Mouse (Mus musculus) spleen, adult 2 months (tissue): Measurements from ENCODE around the gene Nup98. TPM values are rescaled to one million over a fixed set of nuclear protein-coding genes. Genes with fewer than 3 reads are reported as not detected.

Experiments used
- DNase-seq, 2 experiments: peaks; one replicate each; pipeline versions ENCODE4 v3.0.0 to v3.0.0-alpha.2; 2012 to 2021; ENCODE audit warnings: low spot score in 2 of 2, low read depth in 1 of 2
- H3K27ac ChIP-seq: fragments of 200-500 bp; 2 replicates; pipeline ENCODE4 v1.5.1; 2012; ENCODE audit warnings: low read length, inconsistent platforms; ENCODE audit not compliant: insufficient read depth
- H3K27me3 ChIP-seq: fragments of 200-500 bp; 2 replicates; pipeline ENCODE4 v1.6.1; 2012; ENCODE audit warnings: mild to moderate bottlenecking, moderate library complexity, low read length, inconsistent platforms; ENCODE audit not compliant: control insufficient read depth, insufficient read depth
- H3K36me3 ChIP-seq: fragments of 200-500 bp; 2 replicates; pipeline ENCODE4 v1.6.1; 2012; ENCODE audit warnings: mild to moderate bottlenecking, low read length, inconsistent platforms; ENCODE audit not compliant: control insufficient read depth, insufficient read depth
- H3K4me1 ChIP-seq: fragments of 200-500 bp; 2 replicates; pipeline ENCODE4 v1.6.1; 2011; ENCODE audit warnings: inconsistent platforms; ENCODE audit not compliant: control insufficient read depth, insufficient read depth, insufficient read length
- H3K4me3 ChIP-seq: fragments of 200-500 bp; 2 replicates; pipeline ENCODE4 v1.5.1; 2011; ENCODE audit warnings: mild to moderate bottlenecking, inconsistent platforms; ENCODE audit not compliant: insufficient read depth, insufficient read length; ENCODE audit errors: extremely low read depth
- CTCF ChIP-seq: fragments of 200-500 bp; IDR thresholded peaks from 2 replicates; pipeline ENCODE4 v1.5.1; 2011; ENCODE audit warnings: mild to moderate bottlenecking, inconsistent platforms; ENCODE audit not compliant: insufficient read depth, insufficient read length, insufficient replicate concordance; ENCODE audit errors: extremely low read depth
- POLR2A ChIP-seq: fragments of 200-500 bp; IDR thresholded peaks from 2 replicates; pipeline ENCODE4 v1.6.1; 2011; ENCODE audit warnings: low read depth, low read length, inconsistent platforms
- WGBS: fragments of 180-500 bp; shearing (Covaris S2); methylation state at CpG from one replicate; pipeline ENCODE4 v1.1.7; 2018; 5-methylcytosine and 5-hydroxymethylcytosine counted together
- polyA plus RNA-seq: library from polyadenylated mRNA; depleted of rRNA; stranded (reverse); fragments of >200 nt; gene quantifications from 2 replicates; pipeline ENCODE4 v1.2.3, GENCODE M21; 2012

Gene Nup98
- polyA plus RNA-seq, 1 experiment = 11.5 TPM

GRCm38 (mm10) chr7:102222336-102222735 lies 12.4 kb upstream of the Nup98 start:
- Histone ChIP-seq H3K36me3 (no peaks in the 10 kb centered on the region), H3K4me3 (peak overlapping the region; percentile 78), H3K27ac (0 out of 2 replicates have a peak overlapping the region, but pooled peaks have one; percentile 21), H3K27me3 (no peaks in the 10 kb centered on the region), H3K4me1 (no peaks in the 10 kb centered on the region)
- TF ChIP-seq CTCF = peak; percentile 20; the same call in 1 of the 2 replicates
- TF ChIP-seq POLR2A = no peak
- under 1% methylated on average over 9 of the region's 13 CpGs for WGBS
- peak; percentile 41 to 47 for DNase-seq

- no peaks in the 10 kb centered on the region for H3K4me1 ChIP-seq
- no peak for TF ChIP-seq POLR2A
- TF ChIP-seq CTCF = no peak
- no peak overlapping the region for H3K4me3 ChIP-seq
- no peaks in the 10 kb centered on the region for H3K36me3 ChIP-seq
- no peak overlapping the region for H3K27ac ChIP-seq
- 39% methylated on average over 1 of the region's 1 CpGs for WGBS
- H3K27me3 ChIP-seq = no peaks in the 10 kb centered on the region
- no peak for DNase-seq
Measured at GRCm38 (mm10) chr7:102221899-102222298, 11.9 kb upstream of the Nup98 start.

- Histone ChIP-seq H3K36me3 (no peaks in the 10 kb centered on the region), H3K4me1 (peaks cover 4% of the 10 kb centered on the region; the same call in 1 of the 2 replicates), H3K27me3 (no peaks in the 10 kb centered on the region), H3K27ac (peak overlapping the region; percentile 89; the same call in 1 of the 2 replicates), H3K4me3 (peak overlapping the region; percentile 87)
- WGBS = 63% methylated on average over 3 of the region's 3 CpGs
- TF ChIP-seq CTCF = no peak
- TF ChIP-seq POLR2A = no peak
- DNase-seq = no peak
Measured at GRCm38 (mm10) chr7:102211071-102211470, 1.1 kb upstream of the Nup98 start.

- WGBS = 36% methylated on average over 4 of the region's 4 CpGs
- no peak overlapping the region for H3K27ac ChIP-seq
Measured at GRCm38 (mm10) chr7:102208806-102209363, 1.1 kb downstream of the Nup98 start.

GRCm38 (mm10) chr7:102205646-102206045 lies 4.3 kb downstream of the Nup98 start:
- no peaks in the 10 kb centered on the region for H3K36me3 ChIP-seq
- peaks cover 4% of the 10 kb centered on the region; the same call in 1 of the 2 replicates for H3K4me1 ChIP-seq
- H3K4me3 ChIP-seq = no peak overlapping the region
- no peak overlapping the region for H3K27ac ChIP-seq
- 77% methylated on average over 1 of the region's 1 CpGs for WGBS
- DNase-seq = no peak
- H3K27me3 ChIP-seq = no peaks in the 10 kb centered on the region
- TF ChIP-seq POLR2A = no peak
- no peak for TF ChIP-seq CTCF

More at GRCm38 (mm10) chr7:102208806-102209363, 1.1 kb downstream of the Nup98 start:
- Histone ChIP-seq H3K36me3 (no peaks in the 10 kb centered on the region), H3K27me3 (no peaks in the 10 kb centered on the region), H3K4me1 (peaks cover 4% of the 10 kb centered on the region; the same call in 1 of the 2 replicates), H3K4me3 (peak overlapping the region; percentile 91; the same call in 1 of the 2 replicates)
- TF ChIP-seq CTCF (no peak), POLR2A (no peak)
- no peak for DNase-seq

GRCm38 (mm10) chr7:102204296-102204857 lies 5.6 kb downstream of the Nup98 start:
- Histone ChIP-seq H3K27ac (no peak overlapping the region; the same call in 1 of the 2 replicates), H3K4me3 (no peak overlapping the region), H3K27me3 (no peaks in the 10 kb centered on the region), H3K36me3 (no peaks in the 10 kb centered on the region), H3K4me1 (peaks cover 4% of the 10 kb centered on the region; the same call in 1 of the 2 replicates)
- 76% methylated on average over 3 of the region's 3 CpGs for WGBS
- no peak for TF ChIP-seq CTCF
- no peak for TF ChIP-seq POLR2A
- DNase-seq = no peak
